Mouse (Mus musculus): ENCODE measurements at regions not wholly inside any gene's neighbourhood (a gene's known extent, or its start where the extent isn't known, plus 50 kb on each side); places are given as distances from the start of the nearest gene placed in this dataset.
"Not testable (repeated sequence)": the region's sequence is repeated elsewhere in the genome, so short reads cannot be mapped to it uniquely, and the experiment has no call there.

DNA sequence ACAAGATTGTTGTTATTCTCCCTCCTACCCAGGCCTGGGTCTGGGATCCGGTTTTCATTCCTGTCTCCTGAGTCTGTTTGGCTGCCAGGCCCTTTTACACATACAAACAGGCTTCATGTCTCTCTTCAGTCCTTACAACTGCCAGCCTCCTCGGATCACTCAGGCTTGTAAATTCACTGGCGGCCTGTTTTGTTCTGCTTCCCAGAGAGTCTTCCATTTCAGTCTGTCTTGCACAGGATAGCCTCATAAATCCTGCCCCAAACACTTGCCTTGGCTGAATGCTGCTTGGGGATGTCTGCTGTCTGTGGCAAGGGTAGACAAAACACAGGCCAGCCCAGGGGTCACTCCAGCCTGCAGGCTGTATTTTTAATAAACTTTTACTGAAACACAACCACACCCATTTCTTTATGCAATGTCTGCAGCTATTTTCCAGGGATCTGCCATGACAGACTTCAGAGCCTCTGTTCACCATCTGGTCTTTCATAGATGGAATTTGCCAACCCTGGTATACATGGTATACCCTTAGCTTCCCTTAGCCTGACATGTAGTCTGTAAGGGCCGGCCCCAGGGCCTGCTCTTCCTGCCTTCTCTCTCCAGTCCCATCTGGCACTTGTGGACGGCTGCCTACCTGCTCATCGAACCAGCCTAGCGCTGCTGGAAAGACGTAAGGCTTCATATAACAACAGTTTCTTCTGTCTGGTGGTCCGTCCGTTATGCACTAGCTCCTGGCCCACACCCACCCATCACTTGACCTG, 149.0 kb upstream of the Mocs1 start:
- CTCF ChIA-PET = no interaction called here

DNA sequence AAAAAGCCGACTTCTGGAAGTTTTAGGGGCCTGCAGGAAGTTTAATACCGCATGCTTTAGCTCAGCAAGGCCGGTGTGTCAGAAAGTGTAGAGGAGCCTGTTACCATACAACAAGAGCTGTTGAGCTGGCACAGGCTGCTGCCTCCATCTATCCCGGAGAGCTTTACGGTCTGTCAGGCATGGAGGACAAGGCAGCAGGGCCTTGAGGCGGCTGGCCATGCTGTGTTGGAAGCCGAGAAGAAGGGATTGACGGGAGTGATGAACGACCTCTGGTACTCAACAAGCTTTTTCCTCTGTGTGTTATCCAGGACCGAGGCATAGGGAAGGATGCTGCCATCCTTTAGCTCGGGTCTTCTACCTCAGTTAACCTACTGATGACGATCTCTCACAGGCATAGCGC, 146.8 kb upstream of the Mocs1 start:
- CTCF ChIA-PET = no interaction called here

DNA sequence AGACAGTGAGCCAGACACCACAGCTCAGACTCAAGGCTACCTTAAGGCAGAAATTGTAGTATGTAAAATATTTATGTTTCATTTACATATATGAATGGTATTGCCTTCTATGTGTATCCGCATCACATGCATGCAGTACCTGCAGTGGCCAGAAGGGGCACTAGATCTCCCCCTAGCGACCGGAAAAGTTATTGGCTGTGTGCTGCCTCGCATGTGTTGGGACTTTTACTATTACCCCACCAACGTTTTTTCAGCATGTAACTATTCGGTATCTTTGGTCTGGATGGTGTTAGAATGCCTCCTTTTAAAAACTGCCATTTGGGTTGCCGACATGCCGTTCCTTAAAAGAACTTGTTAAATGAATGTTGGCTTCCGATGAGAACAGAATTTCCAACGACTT, 145.7 kb upstream of the Mocs1 start:
- CTCF ChIA-PET = no interaction called here

DNA sequence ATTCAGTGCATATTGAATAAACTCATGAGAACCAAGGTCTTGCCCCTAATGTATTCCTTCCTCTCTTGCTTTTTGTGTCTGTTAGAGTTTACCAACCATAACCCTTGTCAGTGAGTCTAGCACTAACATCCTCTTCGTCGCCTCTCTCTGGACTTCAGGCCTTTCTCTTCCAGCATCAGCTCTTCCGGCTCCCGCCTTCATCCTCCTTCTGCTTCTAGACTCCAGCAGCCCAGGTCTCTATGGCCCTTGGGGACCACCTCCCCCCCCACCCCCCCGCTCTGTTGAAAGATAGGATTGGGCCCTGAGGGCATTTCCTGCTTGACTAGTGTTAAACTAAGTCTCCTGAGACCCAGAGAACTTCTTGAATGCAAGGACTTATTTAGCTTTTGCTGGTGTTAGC, 144.7 kb upstream of the Mocs1 start:
- CTCF ChIA-PET = no interaction called here

DNA sequence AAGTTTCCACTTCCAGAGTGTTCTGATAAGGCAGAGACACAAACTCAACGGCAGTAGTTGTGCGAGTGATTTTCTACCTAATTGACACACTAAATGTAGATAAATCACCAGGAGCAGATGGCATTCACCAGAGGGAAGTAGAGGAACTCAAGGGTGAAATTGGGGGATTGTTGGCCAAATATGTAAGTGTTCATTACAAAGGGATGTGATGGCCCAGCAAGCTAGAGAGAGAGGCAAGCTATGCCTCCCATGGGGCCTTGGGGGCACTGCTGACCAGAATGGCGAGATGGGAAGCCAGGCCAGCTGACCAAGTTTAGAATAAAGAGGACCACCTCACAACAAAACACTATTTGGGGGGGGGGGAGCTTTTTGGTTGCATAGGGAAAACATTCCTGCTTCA, 136.5 kb upstream of the Mocs1 start:
- CTCF ChIA-PET = no interaction called here

- CTCF ChIA-PET = no interaction called here
Measured at GRCm38 (mm10) chr17:49304461-49304860, 123.7 kb upstream of the Mocs1 start.

DNA sequence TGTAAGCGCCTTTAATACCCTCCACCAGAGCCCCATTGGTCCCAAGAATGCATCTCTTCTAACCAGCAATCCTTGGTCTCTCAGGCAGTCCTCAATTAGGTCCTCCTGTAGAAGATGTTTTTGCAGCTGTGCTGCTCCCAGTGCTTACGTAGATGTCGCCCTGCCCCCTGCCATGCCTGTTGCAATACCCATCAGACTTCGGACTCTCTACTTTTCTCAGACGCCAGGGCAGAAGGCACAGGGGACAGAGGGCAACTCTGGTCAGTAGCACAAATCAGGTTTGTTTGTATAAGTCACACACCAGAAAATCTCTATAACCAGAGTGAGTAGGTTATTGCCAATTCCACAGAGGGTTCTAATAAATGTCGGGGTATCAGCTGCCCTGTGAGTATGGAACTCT, 123.0 kb upstream of the Mocs1 start:
- CTCF ChIA-PET = no interaction called here

- CTCF ChIA-PET = no interaction called here
Measured at GRCm38 (mm10) chr17:49309079-49309478, 119.1 kb upstream of the Mocs1 start.

GRCm38 (mm10) chr17:49314196-49314595, 114.0 kb upstream of the Mocs1 start:
- CTCF ChIA-PET = no interaction called here

GRCm38 (mm10) chr17:49327524-49327923, 100.6 kb upstream of the Mocs1 start:
- CTCF ChIA-PET = no interaction called here

DNA sequence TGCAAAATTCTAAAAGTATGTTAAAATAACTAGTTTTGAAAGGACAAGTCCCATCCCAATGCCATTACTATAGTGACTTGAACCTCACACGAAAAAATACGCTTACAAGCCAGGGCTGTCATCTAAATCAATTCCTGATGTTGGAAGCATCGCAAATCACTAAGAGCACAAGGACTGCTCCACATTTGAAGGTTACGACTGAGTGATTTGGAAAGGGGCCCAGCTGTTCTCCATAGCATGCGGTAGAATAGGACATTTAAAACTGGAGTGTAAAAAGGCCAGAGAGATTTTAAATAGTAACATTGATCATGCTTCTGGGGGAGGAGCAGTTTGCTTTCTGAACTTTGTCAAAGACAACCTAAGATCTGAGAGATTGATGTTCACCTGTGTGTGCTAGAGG, 92.8 kb upstream of the Mocs1 start:
- CTCF ChIA-PET = no interaction called here

- CTCF ChIA-PET = no interaction called here
Measured at GRCm38 (mm10) chr17:49337881-49338280, 90.3 kb upstream of the Mocs1 start.

DNA sequence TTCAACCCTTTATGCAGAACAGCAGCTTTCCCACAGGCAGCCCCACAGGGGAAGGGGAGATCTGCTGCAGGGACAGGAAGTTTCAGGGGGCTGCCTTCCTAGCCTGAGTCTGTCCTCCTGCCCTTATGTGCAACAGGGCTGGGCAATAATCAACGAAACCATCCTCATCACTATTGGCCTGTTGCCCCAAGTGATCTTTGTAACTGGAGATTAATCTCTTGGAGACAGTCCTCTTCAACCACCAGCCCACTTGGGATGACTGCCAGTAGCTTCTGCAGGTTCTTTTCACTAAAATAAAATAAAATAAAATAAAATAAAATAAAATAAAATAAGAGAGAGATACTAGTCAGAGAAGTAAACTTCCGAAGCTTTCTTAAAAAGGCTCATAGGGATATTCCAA, 85.5 kb upstream of the Mocs1 start:
- CTCF ChIA-PET = no interaction called here

- CTCF ChIA-PET = no interaction called here
Measured at GRCm38 (mm10) chr17:49346701-49347100, 81.5 kb upstream of the Mocs1 start.

DNA sequence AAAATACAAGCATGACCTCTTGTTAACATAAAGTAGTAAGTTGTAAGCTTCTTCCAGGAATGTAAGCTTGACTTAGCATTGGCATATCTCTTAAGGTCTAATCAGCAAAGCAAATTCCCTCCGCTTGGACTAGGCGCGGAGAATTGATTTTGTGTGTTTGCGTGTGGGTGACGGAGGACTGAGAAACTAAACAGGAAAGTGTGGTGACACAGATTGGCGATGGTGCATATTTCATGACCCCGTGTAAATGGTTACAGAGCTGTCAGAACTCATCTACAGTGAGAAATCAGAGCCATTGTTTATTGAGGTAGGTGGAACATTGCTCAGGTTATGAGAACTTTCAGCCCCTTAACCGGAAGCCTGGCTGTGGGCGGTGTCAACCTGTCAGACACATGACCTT, 78.8 kb upstream of the Mocs1 start:
- CTCF ChIA-PET = no interaction called here

GRCm38 (mm10) chr17:49359212-49359611, 69.0 kb upstream of the Mocs1 start:
- CTCF ChIA-PET = no interaction called here

DNA sequence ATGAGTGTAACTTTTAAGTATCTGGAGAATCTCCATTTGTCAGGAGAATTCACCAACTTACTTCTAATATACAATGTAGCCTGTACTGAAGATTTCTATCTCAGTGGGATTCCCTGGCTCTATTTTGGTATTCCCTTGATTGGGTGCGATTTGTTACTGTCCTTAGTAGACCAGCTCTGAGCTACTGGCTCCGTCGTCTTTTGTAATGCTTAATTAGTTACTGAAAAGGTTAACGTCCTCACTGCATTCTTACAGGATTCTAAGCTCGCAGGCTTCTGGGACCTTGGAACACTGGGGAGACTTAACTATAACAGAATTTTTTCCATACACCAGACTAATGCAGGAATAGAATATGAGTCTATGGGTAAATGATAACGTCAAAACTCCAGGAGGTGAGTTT, 67.9 kb upstream of the Mocs1 start:
- CTCF ChIA-PET = not testable (repeated sequence)

DNA sequence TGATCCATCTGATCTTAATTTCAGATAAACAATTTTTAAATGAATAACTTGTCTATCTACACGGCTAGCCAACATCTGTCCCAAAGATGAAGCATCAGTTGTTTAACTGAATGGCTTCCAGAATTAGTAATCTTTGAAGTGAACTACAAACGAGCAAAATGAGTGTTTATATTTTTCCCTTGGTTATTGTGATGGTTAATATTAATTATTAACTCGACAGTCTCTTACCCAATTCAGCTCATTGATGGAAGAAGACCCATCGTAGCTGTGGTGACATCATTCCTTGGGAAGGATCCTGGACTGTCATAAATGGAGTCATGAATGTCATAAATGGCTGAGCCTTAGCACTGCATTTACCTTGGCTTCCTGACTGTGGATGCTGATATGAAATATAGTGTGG, 60.4 kb upstream of the Mocs1 start:
- CTCF ChIA-PET = no interaction called here

- CTCF ChIA-PET = no interaction called here
Measured at GRCm38 (mm10) chr17:49368476-49369269, 59.5 kb upstream of the Mocs1 start.

GRCm38 (mm10) chr17:49377626-49378025, 50.5 kb upstream of the Mocs1 start:
- CTCF ChIA-PET = no interaction called here
